Mouse (Mus musculus): ENCODE data around the gene Nkapd1. TPM values are rescaled to one million over a fixed set of nuclear protein-coding genes. Genes with fewer than 3 reads are reported as not detected.

The Nkapd1 gene
- 0.12 and 0.25 TPM in 2 replicates for polyA plus RNA-seq (2012)

- Histone ChIP-seq H3K4me3 (replicated peaks) (peak within 1 kb of the TSS; percentile 88), H3K36me3 (ENCODE audit: control insufficient read depth) (peaks cover 34% of the 10 kb centered on the region), H3K27me3 (ENCODE audit: control insufficient read depth) (no peaks in the 10 kb centered on the region), H3K9me3 (ENCODE audit: control insufficient read depth, low read length) (no peaks in the 10 kb centered on the region), H3K4me1 (ENCODE audit: control insufficient read depth) (peaks cover 28% of the 10 kb centered on the region)
- TF ChIP-seq GATA1 (IDR thresholded peaks at IDR 0.05; ENCODE audit: low read length) (no peak), TAL1 (IDR thresholded peaks at IDR 0.05; ENCODE audit: low read length) (no peak)
These were observed at the start of gene Nkapd1, which contains the start of gene Pih1d2 for GRCm38 (mm10) chr9:50616766-50617603. Gene Nkapd1, minus strand, starts transcription at chr9:50617464. Gene Pih1d2, plus strand, starts transcription at chr9:50617321.

- Histone ChIP-seq H3K36me3 (ENCODE audit: control insufficient read depth) (no peaks in the 10 kb centered on the region), H3K4me3 (replicated peaks) (no peak overlapping the region), H3K4me1 (ENCODE audit: control insufficient read depth) (peaks cover 4% of the 10 kb centered on the region), H3K27me3 (ENCODE audit: control insufficient read depth) (no peaks in the 10 kb centered on the region), H3K9me3 (ENCODE audit: control insufficient read depth, low read length) (no peaks in the 10 kb centered on the region)
- no peak for TF ChIP-seq GATA1 (IDR thresholded peaks at IDR 0.05; ENCODE audit: low read length)
These were observed 49.2 kb upstream of the Nkapd1 start for GRCm38 (mm10) chr9:50666442-50666841.

GRCm38 (mm10) chr9:50664826-50665225 lies 47.6 kb upstream of the Nkapd1 start:
- no peak for TF ChIP-seq GATA1 (IDR thresholded peaks at IDR 0.05; ENCODE audit: low read length)
- TF ChIP-seq TAL1 (IDR thresholded peaks at IDR 0.05; ENCODE audit: low read length) = no peak
- Histone ChIP-seq H3K4me1 (ENCODE audit: control insufficient read depth) (peaks cover 12% of the 10 kb centered on the region), H3K27me3 (ENCODE audit: control insufficient read depth) (no peaks in the 10 kb centered on the region), H3K36me3 (ENCODE audit: control insufficient read depth) (no peaks in the 10 kb centered on the region), H3K4me3 (replicated peaks) (no peak overlapping the region), H3K9me3 (ENCODE audit: control insufficient read depth, low read length) (no peaks in the 10 kb centered on the region)

GRCm38 (mm10) chr9:50660431-50660830 lies 43.2 kb upstream of the Nkapd1 start:
- TF ChIP-seq TAL1 (IDR thresholded peaks at IDR 0.05; ENCODE audit: low read length) (no peak), GATA1 (IDR thresholded peaks at IDR 0.05; ENCODE audit: low read length) (no peak)
- Histone ChIP-seq H3K4me3 (replicated peaks) (peak overlapping the region; percentile 100), H3K27me3 (ENCODE audit: control insufficient read depth) (no peaks in the 10 kb centered on the region), H3K4me1 (ENCODE audit: control insufficient read depth) (peaks cover 25% of the 10 kb centered on the region), H3K9me3 (ENCODE audit: control insufficient read depth, low read length) (no peaks in the 10 kb centered on the region), H3K36me3 (ENCODE audit: control insufficient read depth) (peaks cover 13% of the 10 kb centered on the region)

GRCm38 (mm10) chr9:50659392-50660217 lies 42.3 kb upstream of the Nkapd1 start, which contains the start of gene Dlat:
Gene Dlat, minus strand, starts transcription at chr9:50659780.
- Histone ChIP-seq H3K27me3 (ENCODE audit: control insufficient read depth) (no peaks in the 10 kb centered on the region), H3K4me1 (ENCODE audit: control insufficient read depth) (peaks cover 25% of the 10 kb centered on the region), H3K9me3 (ENCODE audit: control insufficient read depth, low read length) (no peaks in the 10 kb centered on the region), H3K36me3 (ENCODE audit: control insufficient read depth) (peaks cover 14% of the 10 kb centered on the region), H3K4me3 (replicated peaks) (peak within 1 kb of the TSS; percentile 100)
- TF ChIP-seq GATA1 (IDR thresholded peaks at IDR 0.05; ENCODE audit: low read length) (no peak), TAL1 (IDR thresholded peaks at IDR 0.05; ENCODE audit: low read length) (no peak)

- Histone ChIP-seq H3K4me3 (replicated peaks) (peak overlapping the region; percentile 100), H3K36me3 (ENCODE audit: control insufficient read depth) (peaks cover 18% of the 10 kb centered on the region), H3K9me3 (ENCODE audit: control insufficient read depth, low read length) (no peaks in the 10 kb centered on the region), H3K4me1 (ENCODE audit: control insufficient read depth) (peaks cover 25% of the 10 kb centered on the region), H3K27me3 (ENCODE audit: control insufficient read depth) (no peaks in the 10 kb centered on the region)
- no peak for TF ChIP-seq GATA1 (IDR thresholded peaks at IDR 0.05; ENCODE audit: low read length)
- no peak for TF ChIP-seq TAL1 (IDR thresholded peaks at IDR 0.05; ENCODE audit: low read length)
These were observed 41.7 kb upstream of the Nkapd1 start for GRCm38 (mm10) chr9:50658941-50659388.

- H3K4me1 ChIP-seq (ENCODE audit: control insufficient read depth) = peaks cover 25% of the 10 kb centered on the region
- H3K9me3 ChIP-seq (ENCODE audit: control insufficient read depth, low read length) = no peaks in the 10 kb centered on the region
- peaks cover 23% of the 10 kb centered on the region for H3K36me3 ChIP-seq (ENCODE audit: control insufficient read depth)
- H3K4me3 ChIP-seq (replicated peaks) = peak overlapping the region; percentile 100
- TF ChIP-seq GATA1 (IDR thresholded peaks at IDR 0.05; ENCODE audit: low read length) (no peak), TAL1 (IDR thresholded peaks at IDR 0.05; ENCODE audit: low read length) (no peak)
- H3K27me3 ChIP-seq (ENCODE audit: control insufficient read depth) = no peaks in the 10 kb centered on the region
These were observed 41.1 kb upstream of the Nkapd1 start for GRCm38 (mm10) chr9:50658391-50658790.

GRCm38 (mm10) chr9:50650503-50650902 lies 33.2 kb upstream of the Nkapd1 start:
- Histone ChIP-seq H3K36me3 (ENCODE audit: control insufficient read depth) (peaks cover 80% of the 10 kb centered on the region), H3K4me1 (ENCODE audit: control insufficient read depth) (peaks cover 17% of the 10 kb centered on the region), H3K4me3 (replicated peaks) (no peak overlapping the region), H3K27me3 (ENCODE audit: control insufficient read depth) (no peaks in the 10 kb centered on the region), H3K9me3 (ENCODE audit: control insufficient read depth, low read length) (no peaks in the 10 kb centered on the region)
- TF ChIP-seq TAL1 (IDR thresholded peaks at IDR 0.05; ENCODE audit: low read length) (no peak), GATA1 (IDR thresholded peaks at IDR 0.05; ENCODE audit: low read length) (no peak)
